Mouse (Mus musculus): ENCODE measurements around the gene Insyn1. TPM values are rescaled to one million over a fixed set of nuclear protein-coding genes. Genes with fewer than 3 reads are reported as not detected.

The Insyn1 gene
- polyA plus RNA-seq, 1 experiment from 2014 or later: 2.1 TPM

DNA sequence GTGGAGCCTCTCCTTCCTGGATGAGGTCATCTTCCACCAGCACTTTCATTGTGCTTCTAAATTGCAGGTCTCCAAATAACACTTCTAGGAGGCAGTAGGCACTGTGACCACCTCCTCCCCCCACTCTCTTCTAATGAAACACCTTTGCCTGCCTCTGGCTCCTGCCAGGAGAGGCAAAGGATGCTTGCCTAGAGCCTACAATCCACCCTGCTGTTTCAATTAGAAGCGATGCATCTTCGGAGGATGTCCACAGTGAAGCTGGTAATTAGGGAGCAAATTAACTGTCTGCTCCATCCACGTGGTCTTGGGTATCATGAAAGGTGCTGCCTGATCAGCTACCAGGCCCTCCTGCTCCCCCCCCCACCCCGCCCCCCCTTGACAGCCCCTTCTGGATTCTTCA lies 41.6 kb upstream of the Insyn1 start:
- Histone ChIP-seq H3K4me2 (ENCODE audit: low read depth, low read length) (no peak overlapping the region), H3K27me3 (ENCODE audit: control insufficient read depth, insufficient read depth, low read length) (no peaks in the 10 kb centered on the region), H3K9me3 (replicated peaks; ENCODE audit: control insufficient read depth, low read length) (no peaks in the 10 kb centered on the region), H3K9ac (replicated peaks; ENCODE audit: low read length) (no peak overlapping the region), H3K27ac (replicated peaks; ENCODE audit: low read depth, low read length) (no peak overlapping the region), H3K36me3 (replicated peaks; ENCODE audit: control insufficient read depth, insufficient read depth, low read depth, low read length) (no peaks in the 10 kb centered on the region), H3K4me3 (ENCODE audit: low read depth, low read length) (no peak overlapping the region), H3K4me1 (ENCODE audit: control insufficient read depth, insufficient read depth, low read length) (no peaks in the 10 kb centered on the region)
- DNase-seq (ENCODE audit: low spot score) (no peak), ATAC-seq (replicated peaks; ENCODE audit: insufficient number of reproducible peaks, low FRiP score, low TSS enrichment, low read depth) (no peak)
- WGBS: 44% methylated on average over 4 of the region's 4 CpGs

DNA sequence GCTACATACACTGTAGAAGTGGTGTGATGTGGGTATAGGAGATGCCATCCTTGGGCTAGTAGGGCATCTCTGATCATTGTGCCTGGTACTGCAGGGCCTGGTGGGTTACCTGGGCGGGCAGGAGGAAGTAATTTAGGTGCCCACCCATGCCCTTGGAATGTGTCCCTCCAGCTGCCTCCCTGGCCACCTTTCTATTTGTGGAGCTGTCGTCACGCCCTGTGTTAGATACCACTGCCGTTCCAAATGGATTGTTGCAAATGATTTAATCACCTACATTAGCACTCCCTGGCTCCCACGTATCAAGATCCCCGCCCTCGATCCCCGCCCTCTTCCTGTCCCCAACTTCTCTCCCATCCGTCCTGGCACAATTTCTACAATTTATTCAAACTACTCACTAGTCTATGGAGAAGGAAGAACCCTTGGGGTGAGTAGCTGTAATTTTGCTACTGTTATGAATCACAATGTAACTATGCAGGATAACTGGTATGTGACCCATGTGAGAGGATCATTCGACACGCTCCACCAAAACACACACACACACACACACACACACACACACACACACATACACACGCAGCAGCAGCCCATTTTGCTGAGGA lies 40.3 kb upstream of the Insyn1 start:
- Histone ChIP-seq H3K4me1 (ENCODE audit: control insufficient read depth, insufficient read depth, low read length) (no peaks in the 10 kb centered on the region), H3K4me3 (ENCODE audit: low read depth, low read length) (no peak overlapping the region), H3K36me3 (replicated peaks; ENCODE audit: control insufficient read depth, insufficient read depth, low read depth, low read length) (no peaks in the 10 kb centered on the region), H3K27me3 (ENCODE audit: control insufficient read depth, insufficient read depth, low read length) (no peaks in the 10 kb centered on the region), H3K4me2 (ENCODE audit: low read depth, low read length) (no peak overlapping the region), H3K27ac (replicated peaks; ENCODE audit: low read depth, low read length) (no peak overlapping the region), H3K9me3 (replicated peaks; ENCODE audit: control insufficient read depth, low read length) (no peaks in the 10 kb centered on the region), H3K9ac (replicated peaks; ENCODE audit: low read length) (no peak overlapping the region)
- DNase-seq (ENCODE audit: low spot score) (no peak), ATAC-seq (replicated peaks; ENCODE audit: insufficient number of reproducible peaks, low FRiP score, low TSS enrichment, low read depth) (no peak)
- whole genome bisulfite sequencing: 82% methylated on average over 12 of the region's 12 CpGs

DNA sequence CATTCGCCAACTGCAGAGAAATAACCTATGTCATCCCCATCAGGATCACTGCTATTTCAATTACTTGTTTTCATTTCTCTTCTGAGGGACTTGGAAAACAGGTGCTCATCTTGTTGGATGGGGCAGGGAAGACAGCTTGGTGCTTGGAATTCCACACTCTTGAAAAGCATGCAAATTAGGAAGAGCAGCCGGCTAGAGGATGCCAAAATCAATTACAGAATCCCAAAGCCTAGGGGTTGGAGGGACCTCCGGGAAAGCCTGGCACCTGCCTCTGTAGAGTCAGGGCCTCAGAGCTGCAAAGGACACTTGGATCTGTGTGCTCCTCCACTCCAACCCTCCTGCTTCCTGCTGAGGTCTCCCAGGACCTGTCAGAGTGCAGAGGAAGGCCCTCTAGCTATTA lies 38.9 kb upstream of the Insyn1 start:
- H3K36me3 ChIP-seq (replicated peaks; ENCODE audit: control insufficient read depth, insufficient read depth, low read depth, low read length): no peaks in the 10 kb centered on the region
- no peaks in the 10 kb centered on the region for H3K9me3 ChIP-seq (replicated peaks; ENCODE audit: control insufficient read depth, low read length)
- H3K27me3 ChIP-seq (ENCODE audit: control insufficient read depth, insufficient read depth, low read length): no peaks in the 10 kb centered on the region
- no peak overlapping the region for H3K4me2 ChIP-seq (ENCODE audit: low read depth, low read length)
- ATAC-seq (replicated peaks; ENCODE audit: insufficient number of reproducible peaks, low FRiP score, low TSS enrichment, low read depth) (no peak), DNase-seq (ENCODE audit: low spot score) (no peak)
- no peak overlapping the region for H3K4me3 ChIP-seq (ENCODE audit: low read depth, low read length)
- H3K27ac ChIP-seq (replicated peaks; ENCODE audit: low read depth, low read length): no peak overlapping the region
- H3K9ac ChIP-seq (replicated peaks; ENCODE audit: low read length): no peak overlapping the region
- 25% methylated on average over 3 of the region's 3 CpGs for WGBS
- no peaks in the 10 kb centered on the region for H3K4me1 ChIP-seq (ENCODE audit: control insufficient read depth, insufficient read depth, low read length)

DNA sequence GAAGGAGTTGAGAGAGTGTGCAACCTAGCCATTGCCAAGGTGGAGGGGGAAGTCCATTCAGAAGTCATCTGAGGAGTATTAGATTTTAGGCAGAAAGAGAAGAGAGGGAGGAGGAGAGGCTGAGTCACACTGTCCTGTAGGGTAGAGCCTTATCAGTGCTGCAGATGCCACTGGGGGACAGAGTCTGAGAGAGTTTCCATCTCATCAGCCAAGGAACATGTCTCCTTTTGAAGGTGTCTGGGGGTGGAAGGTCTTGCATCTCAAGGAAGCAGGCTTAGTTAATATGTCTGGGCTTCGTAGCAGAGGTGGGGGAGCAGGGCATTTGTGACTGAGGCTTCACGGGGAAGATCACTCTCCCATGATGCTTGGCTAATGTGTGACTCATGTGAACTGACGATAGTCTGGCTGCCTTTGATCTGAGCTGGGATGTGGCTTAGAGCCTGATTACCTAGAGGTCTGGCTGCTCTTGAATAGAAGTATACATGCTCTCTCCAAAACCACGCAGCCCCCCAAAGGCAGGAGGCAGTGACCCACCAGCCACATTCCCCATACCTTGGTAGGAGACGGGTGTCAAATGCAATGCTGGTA lies 34.5 kb upstream of the Insyn1 start:
- WGBS: 86% methylated on average over 5 of the region's 5 CpGs
- no peak overlapping the region for H3K9ac ChIP-seq (replicated peaks; ENCODE audit: low read length)
- no peak for ATAC-seq (replicated peaks; ENCODE audit: insufficient number of reproducible peaks, low FRiP score, low TSS enrichment, low read depth)

GRCm38 (mm10) chr9:58454886-58455285 lies 33.5 kb upstream of the Insyn1 start:
- Histone ChIP-seq H3K27me3 (ENCODE audit: control insufficient read depth, insufficient read depth, low read length) (no peaks in the 10 kb centered on the region), H3K4me3 (ENCODE audit: low read depth, low read length) (no peak overlapping the region), H3K36me3 (replicated peaks; ENCODE audit: control insufficient read depth, insufficient read depth, low read depth, low read length) (no peaks in the 10 kb centered on the region), H3K9me3 (replicated peaks; ENCODE audit: control insufficient read depth, low read length) (no peaks in the 10 kb centered on the region), H3K4me1 (ENCODE audit: control insufficient read depth, insufficient read depth, low read length) (peaks cover 2% of the 10 kb centered on the region; the same call in 1 of the 2 replicates), H3K9ac (replicated peaks; ENCODE audit: low read length) (no peak overlapping the region), H3K27ac (replicated peaks; ENCODE audit: low read depth, low read length) (no peak overlapping the region), H3K4me2 (ENCODE audit: low read depth, low read length) (no peak overlapping the region)
- no peak for DNase-seq (ENCODE audit: low spot score)
- WGBS: 33% methylated on average over 3 of the region's 3 CpGs
- ATAC-seq (replicated peaks; ENCODE audit: insufficient number of reproducible peaks, low FRiP score, low TSS enrichment, low read depth): no peak

More for the DNA sequence above, 34.5 kb upstream of the Insyn1 start:
- Histone ChIP-seq H3K9me3 (replicated peaks; ENCODE audit: control insufficient read depth, low read length) (no peaks in the 10 kb centered on the region), H3K4me3 (ENCODE audit: low read depth, low read length) (no peak overlapping the region), H3K36me3 (replicated peaks; ENCODE audit: control insufficient read depth, insufficient read depth, low read depth, low read length) (no peaks in the 10 kb centered on the region), H3K4me2 (ENCODE audit: low read depth, low read length) (no peak overlapping the region), H3K27ac (replicated peaks; ENCODE audit: low read depth, low read length) (no peak overlapping the region), H3K27me3 (ENCODE audit: control insufficient read depth, insufficient read depth, low read length) (no peaks in the 10 kb centered on the region), H3K4me1 (ENCODE audit: control insufficient read depth, insufficient read depth, low read length) (peaks cover 2% of the 10 kb centered on the region; the same call in 1 of the 2 replicates)
- DNase-seq (ENCODE audit: low spot score): no peak

GRCm38 (mm10) chr9:58455798-58456197 lies 32.6 kb upstream of the Insyn1 start:
- 17% methylated on average over 13 of the region's 13 CpGs for WGBS
- Histone ChIP-seq H3K27ac (replicated peaks; ENCODE audit: low read depth, low read length) (no peak overlapping the region), H3K4me2 (ENCODE audit: low read depth, low read length) (no peak overlapping the region), H3K4me1 (ENCODE audit: control insufficient read depth, insufficient read depth, low read length) (peaks cover 2% of the 10 kb centered on the region; the same call in 1 of the 2 replicates), H3K27me3 (ENCODE audit: control insufficient read depth, insufficient read depth, low read length) (no peaks in the 10 kb centered on the region), H3K36me3 (replicated peaks; ENCODE audit: control insufficient read depth, insufficient read depth, low read depth, low read length) (no peaks in the 10 kb centered on the region), H3K9ac (replicated peaks; ENCODE audit: low read length) (no peak overlapping the region), H3K9me3 (replicated peaks; ENCODE audit: control insufficient read depth, low read length) (no peaks in the 10 kb centered on the region), H3K4me3 (ENCODE audit: low read depth, low read length) (no peak overlapping the region)
- no peak for DNase-seq (ENCODE audit: low spot score)
- no peak for ATAC-seq (replicated peaks; ENCODE audit: insufficient number of reproducible peaks, low FRiP score, low TSS enrichment, low read depth)

GRCm38 (mm10) chr9:58457481-58457955 lies 30.9 kb upstream of the Insyn1 start:
- Histone ChIP-seq H3K4me1 (ENCODE audit: control insufficient read depth, insufficient read depth, low read length) (peaks cover 2% of the 10 kb centered on the region; the same call in 1 of the 2 replicates), H3K4me2 (ENCODE audit: low read depth, low read length) (no peak overlapping the region), H3K9ac (replicated peaks; ENCODE audit: low read length) (no peak overlapping the region), H3K4me3 (ENCODE audit: low read depth, low read length) (no peak overlapping the region), H3K36me3 (replicated peaks; ENCODE audit: control insufficient read depth, insufficient read depth, low read depth, low read length) (no peaks in the 10 kb centered on the region), H3K9me3 (replicated peaks; ENCODE audit: control insufficient read depth, low read length) (no peaks in the 10 kb centered on the region), H3K27ac (replicated peaks; ENCODE audit: low read depth, low read length) (no peak overlapping the region), H3K27me3 (ENCODE audit: control insufficient read depth, insufficient read depth, low read length) (no peaks in the 10 kb centered on the region)
- DNase-seq (ENCODE audit: low spot score): no peak
- 0 out of 2 replicates have a peak, but pooled peaks have one; percentile 59 for ATAC-seq (replicated peaks; ENCODE audit: insufficient number of reproducible peaks, low FRiP score, low TSS enrichment, low read depth)
- 51% methylated on average over 7 of the region's 7 CpGs for WGBS

GRCm38 (mm10) chr9:58458341-58458740 lies 30.1 kb upstream of the Insyn1 start:
- Histone ChIP-seq H3K27ac (replicated peaks; ENCODE audit: low read depth, low read length) (no peak overlapping the region), H3K4me3 (ENCODE audit: low read depth, low read length) (no peak overlapping the region), H3K9me3 (replicated peaks; ENCODE audit: control insufficient read depth, low read length) (no peaks in the 10 kb centered on the region), H3K36me3 (replicated peaks; ENCODE audit: control insufficient read depth, insufficient read depth, low read depth, low read length) (no peaks in the 10 kb centered on the region), H3K4me2 (ENCODE audit: low read depth, low read length) (no peak overlapping the region), H3K27me3 (ENCODE audit: control insufficient read depth, insufficient read depth, low read length) (no peaks in the 10 kb centered on the region), H3K9ac (replicated peaks; ENCODE audit: low read length) (no peak overlapping the region), H3K4me1 (ENCODE audit: control insufficient read depth, insufficient read depth, low read length) (peaks cover 2% of the 10 kb centered on the region; the same call in 1 of the 2 replicates)
- 79% methylated on average over 3 of the region's 3 CpGs for WGBS
- DNase-seq (ENCODE audit: low spot score) (no peak), ATAC-seq (replicated peaks; ENCODE audit: insufficient number of reproducible peaks, low FRiP score, low TSS enrichment, low read depth) (no peak)

Data from embryonic facial prominence, embryonic 11.5 days (tissue).